Mouse (Mus musculus) thymus, postnatal 0 days (tissue): Measurements from ENCODE around the gene Dlx5. TPM values are rescaled to one million over a fixed set of nuclear protein-coding genes. Genes with fewer than 3 reads are reported as not detected.

Experiments used
- DNase-seq: peaks from one replicate; pipeline ENCODE4 v3.0.0-alpha.2; 2015; ENCODE audit warnings: low spot score
- polyA plus RNA-seq: library from polyadenylated mRNA; unstranded; fragments of >200 nt; fragmentation: Nextera tagmentation; extraction: Ambion mirVana; gene quantifications from 2 replicates; pipeline ENCODE4 v1.2.1, GENCODE M21; 2015

Dlx5 gene
- 0.23 and 0.50 TPM in 2 replicates for polyA plus RNA-seq

GRCm38 (mm10) chr6:6881638-6882190, at the start of gene Dlx5:
Gene Dlx5 (minus strand): TSS chr6:6882085.
- DNase-seq = no peak

DNA sequence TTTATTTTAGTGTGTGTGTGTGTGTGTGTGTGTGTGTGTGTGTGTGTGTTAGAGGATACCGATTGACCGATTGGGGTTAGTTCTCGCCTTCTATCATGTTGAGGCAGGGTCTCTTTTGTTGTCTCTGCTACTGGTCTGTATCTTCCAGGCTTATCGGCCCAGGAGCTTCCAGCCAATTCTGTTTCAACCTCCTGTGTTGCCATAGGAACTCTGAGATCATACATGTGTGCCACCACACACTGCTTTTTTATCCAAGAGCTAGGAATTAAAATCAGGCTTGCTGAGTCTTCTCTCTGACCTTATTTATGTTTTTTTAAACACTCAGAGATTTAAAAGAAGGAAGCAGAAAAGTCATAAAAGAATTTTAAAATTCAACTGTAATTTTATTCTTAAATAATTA, 49.6 kb upstream of the Dlx5 start:
- DNase-seq = no peak

GRCm38 (mm10) chr6:6930831-6931230, 48.9 kb upstream of the Dlx5 start:
- no peak for DNase-seq

- DNase-seq = no peak
These were observed 43.4 kb upstream of the Dlx5 start for GRCm38 (mm10) chr6:6925264-6925663.

GRCm38 (mm10) chr6:6917334-6917733, 35.4 kb upstream of the Dlx5 start:
- DNase-seq = no peak

DNA sequence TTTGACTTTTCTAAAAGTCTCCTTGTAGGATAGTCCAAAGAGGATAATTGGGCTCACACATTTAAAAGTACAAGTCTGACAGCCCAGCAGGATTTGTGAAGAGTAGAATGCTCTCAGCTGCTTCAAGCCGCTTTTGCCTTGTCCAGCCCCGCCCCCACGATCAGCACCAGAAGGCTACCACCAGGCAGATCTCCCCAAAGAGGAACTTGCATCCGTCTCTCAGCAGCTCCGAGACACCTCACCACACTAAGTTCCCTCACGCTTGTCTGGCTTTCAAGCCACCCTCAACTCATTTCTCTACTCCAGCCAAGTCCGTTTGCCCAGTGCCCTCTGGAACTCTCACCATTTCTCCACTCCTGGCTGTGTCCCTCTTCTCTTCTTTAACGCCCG, 33.6 kb upstream of the Dlx5 start:
- no peak for DNase-seq

GRCm38 (mm10) chr6:6914849-6915525, 33.1 kb upstream of the Dlx5 start:
- peak; percentile 32 for DNase-seq

GRCm38 (mm10) chr6:6914304-6914703, 32.4 kb upstream of the Dlx5 start:
- DNase-seq = no peak

DNA sequence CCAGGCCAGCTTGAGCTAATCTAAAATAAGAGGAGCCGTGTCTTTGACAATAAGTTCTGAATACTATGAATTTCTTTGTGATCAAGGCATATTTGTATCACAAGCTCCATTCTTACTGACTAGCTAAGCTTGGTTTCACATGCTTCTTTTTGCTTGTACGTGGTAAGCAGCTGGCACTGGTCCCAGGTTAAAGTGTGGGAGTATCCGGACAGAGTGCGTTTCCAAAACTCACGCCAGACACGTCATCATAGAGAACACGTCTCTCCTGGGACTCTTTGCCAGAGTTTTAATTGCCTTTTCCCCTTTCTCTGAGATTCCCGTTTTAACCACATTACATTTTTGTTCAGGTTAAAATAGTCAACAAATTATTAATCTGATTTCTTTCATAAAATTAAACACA, 27.7 kb upstream of the Dlx5 start:
- no peak for DNase-seq

GRCm38 (mm10) chr6:6890047-6890446, 8.2 kb upstream of the Dlx5 start:
- no peak for DNase-seq

GRCm38 (mm10) chr6:6886225-6886624, 4.3 kb upstream of the Dlx5 start:
- DNase-seq = no peak

DNA sequence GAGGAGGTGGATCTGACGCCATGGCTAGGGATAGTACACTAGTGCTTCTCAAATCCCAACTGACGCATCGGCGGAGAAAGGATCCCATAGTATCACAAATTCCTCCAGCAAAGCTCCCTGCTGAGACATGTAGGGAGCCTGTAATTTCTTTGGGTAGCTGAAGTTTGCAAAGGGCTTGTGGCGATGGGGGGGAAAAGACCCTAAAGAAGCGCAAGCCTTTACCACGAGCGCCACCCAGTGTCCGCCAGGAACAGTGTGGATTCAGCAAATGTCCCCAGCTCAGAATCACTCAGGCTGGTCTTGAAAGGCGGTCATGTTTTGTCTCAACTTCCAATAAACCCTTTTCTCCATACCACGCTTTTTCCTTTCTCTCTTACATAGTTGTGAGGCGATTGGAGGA, 3.0 kb upstream of the Dlx5 start:
- peak; percentile 19 for DNase-seq

DNA sequence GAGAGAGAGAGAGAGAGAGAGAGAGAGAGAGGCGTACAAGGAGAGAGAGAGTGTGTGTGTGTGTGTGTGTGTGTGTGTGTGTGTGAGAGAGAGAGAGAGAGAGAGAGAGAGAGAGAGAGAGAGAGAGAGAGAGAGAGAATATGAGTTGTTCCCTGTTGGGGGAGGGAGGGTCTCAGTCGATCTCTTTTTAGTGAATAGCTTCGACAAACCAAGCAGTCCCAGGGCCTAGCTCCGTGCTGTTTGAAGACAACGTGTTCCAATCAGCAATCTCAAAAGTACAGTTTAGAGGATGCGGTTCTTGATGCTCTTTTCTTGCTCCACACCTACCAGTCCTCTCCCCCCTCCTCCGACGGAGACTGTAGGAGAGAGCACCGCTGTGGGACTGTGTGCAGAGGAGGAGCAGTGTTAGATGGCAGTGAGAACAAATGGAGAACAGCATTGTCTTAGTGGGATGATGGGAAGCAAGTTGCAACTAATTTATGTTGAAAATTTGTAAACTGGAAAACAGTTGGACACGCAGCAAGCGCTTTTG, 447 bp upstream of the Dlx5 start:
- DNase-seq = no peak

DNA sequence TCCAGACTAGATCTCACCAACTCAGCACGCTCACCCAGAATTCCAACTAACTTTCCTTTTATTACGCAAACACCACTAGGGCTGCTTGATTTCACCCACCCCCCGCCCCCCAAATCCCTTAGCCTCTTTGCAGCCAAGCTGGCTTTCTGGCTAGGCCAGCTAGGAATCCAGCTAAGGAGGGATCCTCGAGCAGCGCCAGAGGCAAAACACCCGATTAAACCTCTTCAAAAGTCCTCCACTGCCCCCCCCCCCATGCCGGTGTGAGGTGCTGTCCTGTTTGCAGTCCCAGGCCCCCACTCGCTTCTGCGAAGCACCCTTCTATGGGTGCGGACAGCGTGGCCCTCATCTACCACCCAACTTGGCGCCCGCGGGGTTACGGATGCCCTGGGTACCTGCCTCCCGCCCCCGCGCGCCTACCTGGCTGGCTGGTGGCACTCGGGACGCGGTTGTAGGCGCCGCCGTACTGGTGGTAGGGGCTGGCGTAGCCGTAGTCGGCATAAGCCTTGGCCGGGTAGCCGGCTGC, 709 bp downstream of the Dlx5 start:
- DNase-seq = no peak

DNA sequence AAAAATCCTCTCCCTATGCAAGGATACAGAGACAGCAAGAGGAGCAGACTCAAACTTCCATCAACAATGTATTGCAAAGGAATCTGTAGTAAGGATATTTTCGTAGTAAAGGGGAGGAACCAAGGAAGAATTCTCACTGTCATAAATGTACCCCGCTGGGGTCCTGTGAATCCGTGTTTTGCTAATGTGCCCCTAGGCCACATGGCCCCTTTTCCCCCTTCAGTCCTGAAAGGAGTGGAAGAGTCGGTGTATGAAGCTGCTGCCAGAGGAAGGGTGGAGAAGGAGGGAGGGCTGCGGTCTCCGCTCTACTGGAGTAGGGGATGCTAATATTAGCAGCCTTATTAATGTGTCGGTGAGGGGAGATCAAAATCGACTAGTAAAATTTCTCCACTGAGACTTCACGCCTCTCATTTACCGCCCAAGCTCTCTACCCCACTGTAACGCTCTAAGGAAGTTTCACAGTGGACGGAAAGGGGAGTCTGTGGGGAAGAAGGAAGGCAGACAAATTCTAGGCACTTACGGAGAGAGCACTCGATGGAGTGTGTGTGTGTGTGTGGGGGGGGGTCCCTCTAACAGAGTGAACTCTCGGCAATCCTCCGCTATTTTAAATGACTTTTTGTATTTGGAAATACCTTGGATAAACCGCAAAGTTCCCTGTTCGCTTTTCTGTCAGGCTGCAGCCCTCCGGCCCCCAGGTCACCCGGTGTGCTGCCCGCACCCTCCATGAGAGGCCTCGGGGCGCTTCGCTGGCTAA, 1.3 kb downstream of the Dlx5 start:
- DNase-seq = no peak

GRCm38 (mm10) chr6:6879371-6880325, 2.2 kb downstream of the Dlx5 start:
- DNase-seq = no peak

DNA sequence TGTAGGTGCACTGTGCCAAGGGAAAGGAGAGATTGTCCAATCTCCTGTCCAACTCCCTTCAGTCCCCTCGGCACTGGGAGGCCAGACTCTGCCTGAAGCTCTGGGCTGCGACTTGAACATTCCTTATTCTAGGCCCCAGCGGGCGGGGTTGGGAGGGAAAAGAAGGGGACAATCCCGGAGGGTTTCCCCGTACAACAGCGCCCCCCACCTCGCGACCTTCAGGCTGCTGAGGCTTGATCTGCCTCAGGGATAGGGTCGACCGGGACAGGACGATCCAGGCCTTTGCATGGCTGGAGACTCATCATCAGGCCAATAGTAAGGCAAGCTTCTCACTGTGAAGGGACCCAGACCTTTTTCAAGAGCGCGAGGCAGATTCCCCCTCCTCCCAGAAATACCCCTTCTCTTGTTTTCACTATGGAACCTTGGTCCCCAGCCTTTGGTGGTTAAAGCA, 3.0 kb downstream of the Dlx5 start:
- no peak for DNase-seq

DNA sequence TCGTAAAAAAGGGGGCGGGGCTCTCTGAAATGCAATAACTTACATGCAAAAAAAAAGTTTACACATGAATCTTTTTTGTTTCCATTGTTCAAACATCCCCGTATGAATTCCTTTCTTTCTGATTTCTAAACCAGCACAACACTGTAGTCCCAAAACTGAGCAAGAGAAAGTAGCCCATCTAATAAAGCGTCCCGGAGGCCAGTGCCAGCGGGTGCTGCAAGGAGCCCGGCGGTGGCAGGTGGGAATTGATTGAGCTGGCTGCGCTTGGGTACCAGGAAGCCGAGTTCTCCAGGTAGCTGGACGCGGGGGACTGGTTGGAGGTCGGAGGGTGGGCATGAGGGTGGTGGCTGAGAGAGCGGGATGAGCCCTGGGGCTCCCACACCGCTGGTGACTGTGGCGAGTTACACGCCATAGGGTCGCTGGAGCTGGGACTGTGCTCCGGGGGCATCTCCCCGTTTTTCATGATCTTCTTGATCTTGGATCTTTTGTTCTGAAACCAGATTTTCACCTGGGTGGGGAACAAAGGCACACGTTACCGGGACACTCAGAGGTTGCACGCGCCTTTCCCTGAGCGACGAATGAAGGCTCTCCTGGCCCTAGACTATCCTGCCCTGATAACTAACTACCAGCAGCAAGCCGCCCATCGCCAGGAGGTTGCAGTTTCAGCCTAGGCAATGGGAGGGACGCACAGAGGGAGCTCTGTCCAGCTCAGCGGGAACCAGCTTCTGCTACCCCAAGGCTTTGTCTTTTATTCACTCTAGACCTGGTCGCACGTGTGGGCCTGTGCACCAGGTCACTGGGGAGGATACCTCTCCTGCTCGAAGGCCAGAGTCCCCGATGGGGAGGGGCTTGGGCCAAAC, 3.7 kb downstream of the Dlx5 start:
- DNase-seq = no peak

DNA sequence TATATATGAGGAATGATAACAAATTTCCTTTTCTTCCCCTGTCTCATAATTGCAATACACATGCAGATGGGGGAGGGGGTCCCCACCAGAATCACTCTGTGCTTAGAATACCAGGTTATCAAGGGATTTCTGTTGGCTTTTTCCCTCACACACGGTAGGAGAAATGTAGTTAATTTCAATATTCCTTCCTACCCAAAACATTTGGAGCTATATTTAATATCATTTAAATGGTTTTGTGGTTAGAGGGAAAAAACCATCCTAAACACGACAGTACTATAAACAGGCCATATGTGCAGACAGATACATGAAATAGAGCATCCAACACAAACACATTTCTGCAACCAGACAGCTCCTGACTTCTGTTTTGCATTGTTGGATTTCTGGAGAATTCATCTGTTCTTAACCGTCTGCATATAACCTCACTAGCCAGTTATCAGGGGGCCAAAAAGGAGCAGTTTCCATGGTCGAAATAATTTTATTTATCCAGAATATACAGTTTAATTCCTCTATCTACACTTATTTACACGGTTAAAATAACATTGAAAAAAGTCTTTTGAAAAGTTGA, 4.5 kb downstream of the Dlx5 start:
- no peak for DNase-seq

GRCm38 (mm10) chr6:6876731-6877130, 5.2 kb downstream of the Dlx5 start:
- no peak for DNase-seq
